11 mouse cellular contexts compared by ENCODE assay signal in genomic region chr16:79627139-79627538, GRCm38 (mm10).
"Had no signal": no experiment of that assay in that cellular context is flagged by ENCODE, and none has a peak within 500 bp of the region (broad histone marks: within the 10 kb centered on the region; RNA-seq: fewer than 3 reads in every experiment).

No protein-coding gene starts in this region.

- DNase-seq: gastrocnemius, postnatal 14 days; heart, adult 18-20 months; heart, postnatal 10 days; heart, postnatal 4 days; kidney, adult 18-20 months; kidney, adult 8-10 months; kidney, postnatal 10 days; kidney, postnatal 25 days; kidney, postnatal 4 days; liver; liver, embryonic 13.5 days had no signal
